Mouse (Mus musculus) olfactory bulb, adult 2 months (tissue): Measurements from ENCODE around the gene Churc1. TPM values are rescaled to one million over a fixed set of nuclear protein-coding genes. Genes with fewer than 3 reads are reported as not detected.

Experiments used
- H3K27ac ChIP-seq: fragments of 200-500 bp; 2 replicates; pipeline ENCODE4 v1.5.1; 2012; ENCODE audit warnings: low read depth, low read length; ENCODE audit not compliant: insufficient read depth
- H3K4me1 ChIP-seq: fragments of 200-500 bp; 2 replicates; pipeline ENCODE4 v1.6.1; 2012; ENCODE audit warnings: low read length; ENCODE audit not compliant: control insufficient read depth, insufficient read depth
- H3K4me3 ChIP-seq: fragments of 200-500 bp; 2 replicates; pipeline ENCODE4 v1.5.1; 2012; ENCODE audit warnings: mild to moderate bottlenecking, low read depth, low read length, moderate library complexity; ENCODE audit not compliant: insufficient read depth
- CTCF ChIP-seq: fragments of 200-500 bp; IDR thresholded peaks from 2 replicates; pipeline ENCODE4 v1.5.1; 2012; ENCODE audit warnings: low read depth, mild to moderate bottlenecking, low read length, moderate library complexity; ENCODE audit not compliant: insufficient read depth
- POLR2A ChIP-seq: fragments of 200-500 bp; IDR thresholded peaks from 2 replicates; pipeline ENCODE4 v1.6.1; 2012; ENCODE audit warnings: mild to moderate bottlenecking, low read depth, low read length, moderate library complexity; ENCODE audit not compliant: insufficient read depth
- WGBS: fragments of 180-500 bp; shearing (Covaris S2); methylation state at CpG from one replicate; pipeline ENCODE4 v1.1.7; 2018; 5-methylcytosine and 5-hydroxymethylcytosine counted together
- polyA plus RNA-seq: library from polyadenylated mRNA; stranded (reverse); fragments of >200 nt; gene quantifications from 2 replicates; pipeline ENCODE4 v1.2.4, GENCODE M21; 2012; ENCODE audit warnings: low replicate concordance; ENCODE audit not compliant: missing spikeins, insufficient read depth, insufficient read length

The Churc1 gene
- polyA plus RNA-seq, 1 experiment, result not detected

- Histone ChIP-seq H3K4me1 (peaks cover 23% of the 10 kb centered on the region), H3K4me3 (no peak overlapping the region), H3K27ac (no peak overlapping the region)
- no peak for TF ChIP-seq CTCF
- no peak for TF ChIP-seq POLR2A
- 84% methylated on average over 9 of the region's 9 CpGs for WGBS
Observed at GRCm38 (mm10) chr12:76818908-76819307, 53.6 kb downstream of the Churc1 start.

GRCm38 (mm10) chr12:76819816-76820215 is 54.5 kb downstream of the Churc1 start:
- Histone ChIP-seq H3K27ac (no peak overlapping the region), H3K4me3 (no peak overlapping the region), H3K4me1 (peaks cover 30% of the 10 kb centered on the region)
- 68% methylated on average over 6 of the region's 6 CpGs for WGBS
- TF ChIP-seq POLR2A, result no peak
- no peak for TF ChIP-seq CTCF

DNA sequence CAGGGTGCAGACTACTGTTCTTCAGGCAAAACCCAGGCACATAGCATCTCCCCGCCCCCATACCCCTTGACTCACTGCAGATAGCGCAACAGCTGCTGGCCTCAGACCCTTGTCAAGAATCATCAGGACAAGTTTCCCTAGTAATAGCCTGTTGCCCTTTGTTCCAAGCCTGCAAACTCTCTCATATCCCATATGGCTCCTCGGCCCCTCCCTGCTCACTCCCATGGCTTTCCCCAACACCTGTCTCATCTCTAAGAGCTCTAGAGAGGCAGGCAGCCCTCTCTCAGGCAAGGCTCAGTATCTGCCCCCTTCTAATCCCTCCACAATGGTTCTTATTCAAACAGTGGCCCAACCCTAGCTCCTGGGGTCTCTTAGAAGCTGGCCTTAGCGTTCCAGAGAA is 55.3 kb downstream of the Churc1 start:
- Histone ChIP-seq H3K27ac (no peak overlapping the region), H3K4me1 (peaks cover 34% of the 10 kb centered on the region), H3K4me3 (no peak overlapping the region)
- WGBS, result 58% methylated on average over 4 of the region's 4 CpGs
- TF ChIP-seq POLR2A, result no peak
- TF ChIP-seq CTCF, result no peak

DNA sequence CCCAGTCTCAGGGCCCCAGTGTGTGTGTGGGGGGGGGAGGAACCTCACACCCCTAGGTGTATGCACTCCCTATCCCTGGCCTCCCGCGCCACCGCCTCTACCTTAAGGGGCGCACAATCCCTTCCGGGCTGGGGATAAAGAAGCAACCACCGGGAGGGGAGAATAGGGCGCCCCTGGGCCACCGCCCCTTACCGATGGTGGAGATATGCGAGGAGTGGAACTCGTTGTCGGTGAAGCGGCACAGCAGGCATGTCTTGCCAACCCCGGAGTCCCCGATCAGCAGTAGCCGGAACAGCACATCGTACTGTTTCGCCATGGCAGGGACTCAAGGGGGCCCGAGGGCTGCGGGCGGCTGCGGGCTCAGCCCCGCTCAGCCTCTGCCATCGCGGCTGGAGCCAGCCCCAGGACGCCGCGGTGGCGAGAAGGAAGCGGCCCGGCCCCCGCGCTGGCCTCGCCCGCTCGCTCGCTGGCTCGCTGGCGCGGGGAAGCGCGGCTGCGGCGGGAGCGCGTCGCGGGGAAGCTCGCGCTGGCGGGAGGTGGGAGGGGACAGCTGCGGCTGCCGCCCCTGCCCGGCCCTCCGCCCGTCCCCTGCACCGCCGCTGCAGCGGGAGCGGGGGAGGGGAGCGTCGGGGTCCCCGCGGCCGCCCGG is 56.8 kb downstream of the Churc1 start:
- H3K27ac ChIP-seq, result no peak overlapping the region
- H3K4me1 ChIP-seq, result peaks cover 34% of the 10 kb centered on the region
- TF ChIP-seq POLR2A, result peak; percentile 63; the same call in 1 of the 2 replicates
- no peak for TF ChIP-seq CTCF
- 2% methylated on average over 65 of the region's 66 CpGs for WGBS
- peak overlapping the region; percentile 83 for H3K4me3 ChIP-seq

GRCm38 (mm10) chr12:76822651-76823041 is 57.3 kb downstream of the Churc1 start, which contains the start of gene Rab15:
Gene Rab15, minus strand, starts transcription at chr12:76822908.
- WGBS, result 7% methylated on average over 16 of the region's 17 CpGs
- Histone ChIP-seq H3K27ac (0 out of 2 replicates have a peak within 1 kb of the TSS, but pooled peaks have one; percentile 16), H3K4me1 (peaks cover 34% of the 10 kb centered on the region), H3K4me3 (peak within 1 kb of the TSS; percentile 83)
- TF ChIP-seq CTCF (no peak), POLR2A (peak; percentile 24; the same call in 1 of the 2 replicates)

DNA sequence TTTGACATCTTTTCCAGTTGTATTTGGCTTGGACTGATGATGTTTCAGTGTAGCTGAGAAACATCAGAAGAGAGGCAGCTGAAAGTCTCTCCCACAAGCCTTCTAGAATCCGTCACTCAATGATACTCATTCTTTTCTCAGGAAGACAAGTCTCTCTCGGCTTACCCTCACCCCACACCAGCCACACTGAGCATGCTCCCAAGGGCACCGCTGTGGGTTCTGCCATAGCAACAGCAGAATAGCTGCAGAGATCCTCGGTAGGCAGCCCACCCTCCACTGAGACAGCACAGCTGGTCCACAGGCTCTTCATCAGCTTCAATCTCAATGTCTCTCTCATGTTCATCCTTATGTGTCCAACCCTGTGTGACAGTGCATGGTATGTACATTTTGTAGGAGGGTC is 59.9 kb downstream of the Churc1 start:
- TF ChIP-seq POLR2A (no peak), CTCF (no peak)
- no peak overlapping the region for H3K4me3 ChIP-seq
- H3K4me1 ChIP-seq, result peaks cover 32% of the 10 kb centered on the region
- no peak overlapping the region for H3K27ac ChIP-seq
- WGBS, result 30% methylated on average over 4 of the region's 4 CpGs

- Histone ChIP-seq H3K4me1 (no peaks in the 10 kb centered on the region; the same call in 1 of the 2 replicates), H3K4me3 (no peak overlapping the region), H3K27ac (no peak overlapping the region)
- no peak for TF ChIP-seq POLR2A
- no peak for TF ChIP-seq CTCF
- 7% methylated on average over 3 of the region's 3 CpGs for WGBS
Observed at GRCm38 (mm10) chr12:76832704-76833103, 67.4 kb downstream of the Churc1 start.

Other genes with a start within 250 kb of the Churc1 start
- gene Plekhg3, start 234.6 kb upstream of the Churc1 start, polyA plus RNA-seq, result not detected in 2 replicates
- gene Sptb, start 55.0 kb upstream of the Churc1 start, polyA plus RNA-seq, result 29.1 TPM in 1 of 2 replicates, not detected in the other
- gene Fntb, start 51 bp downstream of the Churc1 start, polyA plus RNA-seq, result not detected in 2 replicates
- gene Gpx2, start 30.0 kb downstream of the Churc1 start, polyA plus RNA-seq, result not detected in 2 replicates
- not detected in 2 replicates for gene Rab15, start 57.4 kb downstream of the Churc1 start, polyA plus RNA-seq
- gene Max, start 196.7 kb downstream of the Churc1 start, polyA plus RNA-seq, result not detected in 2 replicates